Mouse (Mus musculus) CH12F3 (cell line): ENCODE data around the gene Zhx3.

Experiments
- in situ Hi-C: fragments of 300-500 bp; cut with MboI; formaldehyde crosslinking; loops from 2 replicates; pipeline ENCODE4 v1.14.3; 2020; ENCODE audit warnings: low sequenced_read_pairs

Gene Zhx3

DNA sequence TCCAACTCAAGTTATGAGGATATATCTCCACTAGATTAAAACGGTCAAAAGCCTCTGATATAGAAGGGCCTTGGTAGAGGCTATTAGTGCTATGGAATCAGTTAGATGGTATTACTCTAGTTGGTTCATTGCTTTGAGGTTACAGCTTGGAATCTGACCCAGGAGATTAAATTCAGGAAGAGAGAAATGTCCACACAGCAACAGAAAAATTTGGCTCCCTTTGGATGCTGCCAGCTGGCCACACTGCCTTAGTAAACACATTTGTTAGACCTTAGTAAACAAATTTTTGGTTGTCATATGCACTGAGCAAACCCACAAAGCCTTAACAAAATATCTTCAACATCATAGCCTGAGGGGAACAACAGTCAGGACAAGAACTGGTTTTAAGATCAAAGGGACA, 62.0 kb downstream of the Zhx3 start:
- in situ Hi-C loops: no loop called here

GRCm38 (mm10) chr2:160810376-160810775, 62.4 kb downstream of the Zhx3 start:
- in situ Hi-C loops: no loop called here

DNA sequence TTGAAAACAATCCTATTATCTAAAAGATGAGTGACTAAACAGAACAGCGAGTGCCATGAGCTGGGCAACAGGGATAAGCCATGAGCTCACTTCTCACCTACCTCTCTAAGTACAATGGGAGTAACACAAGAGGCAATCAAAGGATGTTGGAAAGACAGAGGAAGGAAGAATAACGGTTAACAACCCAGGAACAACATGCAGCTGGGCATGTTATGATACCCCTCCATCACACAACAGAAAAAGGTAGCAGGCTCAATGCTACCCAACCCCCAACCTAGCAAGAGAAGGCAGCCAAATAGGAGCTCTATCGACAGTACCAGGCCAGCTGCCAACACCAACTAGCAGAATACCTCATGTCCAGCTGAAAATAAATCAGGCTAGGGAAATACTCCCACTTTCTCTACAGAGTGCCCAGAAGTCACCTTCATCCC, 66.7 kb downstream of the Zhx3 start:
- in situ Hi-C loops: no loop called here

DNA sequence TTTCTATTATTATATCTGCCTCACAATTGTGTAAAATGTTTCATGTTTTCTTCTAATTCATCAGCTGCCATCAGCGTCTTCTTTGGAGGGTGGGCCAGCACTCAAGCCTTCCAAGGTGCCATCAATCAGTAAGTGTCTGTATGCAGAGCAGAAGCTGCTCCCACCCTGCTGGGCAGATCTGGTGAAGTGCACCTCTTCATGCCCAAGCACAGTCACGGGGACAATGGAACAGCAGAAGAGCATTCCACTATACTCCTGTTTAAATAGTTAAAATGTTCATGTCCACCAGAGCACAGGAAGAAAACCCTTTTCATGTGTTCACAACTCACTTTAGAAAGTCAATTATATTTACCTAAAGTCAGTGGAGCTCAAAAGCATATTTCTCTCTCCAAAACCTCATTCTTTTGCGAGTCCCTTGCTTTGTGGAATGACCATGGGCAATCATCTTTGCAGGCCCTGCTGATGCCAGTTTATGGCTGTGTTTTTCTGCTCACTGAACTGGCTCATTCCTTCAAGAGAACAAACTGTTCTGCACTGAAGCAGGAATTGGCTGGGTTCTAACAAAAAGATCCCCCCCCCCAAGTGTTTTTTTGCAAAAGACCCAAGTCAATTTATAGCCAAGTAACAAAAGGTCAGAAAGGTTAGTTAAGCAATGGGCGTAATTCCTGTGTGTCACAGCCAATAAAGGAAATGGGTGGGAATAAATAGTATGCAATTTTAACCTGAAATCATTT, 67.8 kb downstream of the Zhx3 start:
- in situ Hi-C loops: no loop called here

DNA sequence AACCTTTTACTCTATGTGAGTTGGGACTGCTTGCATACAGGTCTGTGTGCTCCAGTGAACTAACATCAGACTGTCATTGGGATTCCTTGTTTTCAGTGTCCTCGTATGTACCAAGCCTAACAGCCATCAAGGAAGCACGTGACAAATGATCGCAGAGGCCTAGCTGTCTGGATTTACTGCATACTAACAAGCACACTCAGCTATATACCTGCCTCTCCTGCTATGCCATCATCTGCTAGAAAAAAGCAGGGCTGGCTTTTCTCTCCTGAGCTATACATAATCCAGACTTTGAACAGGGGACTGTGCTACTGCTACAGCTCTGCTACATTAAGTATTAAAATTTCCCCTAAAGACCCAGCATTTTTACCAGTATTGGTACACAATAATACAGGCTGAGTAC, 70.5 kb downstream of the Zhx3 start:
- in situ Hi-C loops: no loop called here

- in situ Hi-C loops: no loop called here
These were observed 71.8 kb downstream of the Zhx3 start for GRCm38 (mm10) chr2:160800967-160801366.

DNA sequence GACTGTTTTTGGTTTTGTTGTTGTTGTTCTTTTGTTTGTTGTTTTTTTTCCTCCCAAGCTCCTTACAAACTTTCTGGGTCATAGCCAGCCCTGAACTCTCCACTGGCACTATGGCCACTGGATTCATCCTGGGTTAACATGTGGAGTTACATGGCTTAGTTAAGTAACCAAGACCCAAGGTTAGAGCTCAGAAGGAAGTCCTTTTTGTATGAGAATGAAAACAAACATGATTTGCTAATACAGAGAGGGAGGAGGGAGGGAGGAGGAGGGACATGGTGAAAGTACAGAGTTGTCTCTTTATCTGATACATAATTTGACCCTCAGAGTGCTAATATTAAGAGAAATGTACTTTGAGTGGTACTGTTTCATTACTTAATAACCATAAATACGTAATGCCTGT, 74.6 kb downstream of the Zhx3 start:
- in situ Hi-C loops: no loop called here

DNA sequence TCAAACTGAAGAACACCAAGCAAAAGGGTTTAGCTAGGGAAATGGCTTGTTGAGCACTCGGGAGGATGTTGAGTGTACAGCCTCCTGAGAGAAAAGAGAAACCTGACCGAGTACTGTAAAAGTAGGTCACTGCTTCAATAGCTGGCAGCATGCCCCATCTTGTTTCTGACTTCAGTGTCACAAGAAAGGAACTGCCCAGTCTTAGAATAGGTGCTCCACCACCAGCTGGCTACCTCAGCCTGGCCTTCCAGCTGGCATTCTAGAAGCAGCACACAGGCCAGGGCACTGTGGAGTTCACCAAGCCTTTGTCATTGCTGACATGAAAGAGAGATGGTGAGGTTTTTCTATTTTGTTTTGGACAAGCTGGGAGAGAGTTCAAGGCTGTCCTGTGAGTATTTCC, 75.8 kb downstream of the Zhx3 start:
- in situ Hi-C loops: no loop called here

- in situ Hi-C loops: no loop called here
These were observed 79.7 kb downstream of the Zhx3 start for GRCm38 (mm10) chr2:160793117-160793516.

DNA sequence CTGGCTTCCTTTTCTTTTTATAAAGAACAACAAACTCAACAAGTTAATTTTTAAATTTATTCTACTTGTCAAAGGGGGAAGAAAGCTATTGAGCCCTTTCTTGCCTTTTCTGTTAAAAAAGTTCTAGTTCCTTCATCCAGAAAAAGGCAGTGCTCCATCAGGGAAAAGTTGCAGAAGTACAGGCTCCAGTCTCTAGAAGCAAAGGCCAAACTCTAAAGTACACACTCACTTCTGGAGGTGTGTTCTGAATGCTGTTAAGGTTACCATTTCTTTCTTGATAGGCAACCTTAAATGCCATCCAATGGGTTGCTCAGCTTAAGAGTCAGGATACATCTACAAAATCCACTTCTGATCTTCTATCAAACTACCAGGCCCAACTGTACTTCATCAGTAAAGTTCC, 83.1 kb downstream of the Zhx3 start:
- in situ Hi-C loops: no loop called here

GRCm38 (mm10) chr2:160789046-160789445, 83.8 kb downstream of the Zhx3 start:
- in situ Hi-C loops: no loop called here

GRCm38 (mm10) chr2:160786333-160786732, 86.5 kb downstream of the Zhx3 start:
- in situ Hi-C loops: no loop called here

DNA sequence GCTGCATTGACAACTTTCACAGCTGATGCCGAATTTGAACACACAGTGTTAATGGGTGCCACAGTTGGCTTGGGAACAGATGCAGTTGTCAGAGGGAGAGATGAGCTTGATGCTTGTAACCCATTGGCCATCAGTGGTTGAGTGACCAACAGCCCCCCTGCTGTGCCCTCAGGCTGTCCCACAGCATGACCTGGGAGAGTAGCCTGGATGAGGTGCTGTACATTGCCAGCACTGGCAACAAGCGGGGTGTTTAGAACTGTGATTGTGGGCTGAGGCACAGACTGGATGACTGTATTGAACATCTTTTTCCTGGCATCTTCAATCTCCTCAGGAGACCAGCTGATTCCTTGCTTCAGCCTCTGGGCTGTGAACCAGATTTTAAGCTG, 92.0 kb downstream of the Zhx3 start:
- in situ Hi-C loops: no loop called here

DNA sequence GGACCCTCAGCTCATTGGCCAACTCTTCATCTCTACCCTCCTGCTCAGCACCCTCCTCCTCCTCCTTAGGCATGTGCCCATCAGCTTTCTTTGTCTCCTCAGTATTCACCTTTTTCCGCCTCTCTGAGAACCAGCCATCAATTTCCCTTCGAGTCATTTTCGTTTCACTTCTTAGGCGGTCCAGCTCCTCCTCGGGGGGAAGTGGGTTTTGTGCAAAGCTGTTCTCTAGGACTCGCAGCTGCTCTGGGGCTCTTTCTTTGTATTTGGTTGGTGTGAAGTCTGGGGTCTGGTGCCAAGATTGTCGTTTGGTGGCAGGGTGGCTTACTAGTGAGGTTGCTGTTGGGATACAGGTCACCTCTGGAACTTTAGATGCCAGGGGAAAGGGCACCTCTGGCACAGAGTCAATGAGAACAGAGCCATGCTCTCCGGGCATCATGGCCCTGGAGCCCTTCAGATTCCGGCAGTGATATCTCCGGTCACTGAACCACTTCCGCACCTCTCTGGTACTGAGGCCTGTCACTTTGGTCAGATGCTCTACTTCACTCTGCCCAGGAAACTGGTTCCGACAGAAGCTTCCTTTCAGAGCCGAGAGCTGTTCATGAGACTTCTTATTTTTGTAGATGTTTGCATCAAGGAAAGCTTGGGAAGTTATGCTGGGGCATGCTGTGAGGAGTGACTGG, 92.5 kb downstream of the Zhx3 start:
- in situ Hi-C loops: no loop called here

- in situ Hi-C loops: no loop called here
These were observed 94.8 kb downstream of the Zhx3 start for GRCm38 (mm10) chr2:160778034-160778433.

GRCm38 (mm10) chr2:160771325-160772276, 101.2 kb downstream of the Zhx3 start:
- in situ Hi-C loops: loop anchor here (25.0 kb wide), 1 partner anchor 116 kb away; the partner anchor contains the start of gene Lpin3

DNA sequence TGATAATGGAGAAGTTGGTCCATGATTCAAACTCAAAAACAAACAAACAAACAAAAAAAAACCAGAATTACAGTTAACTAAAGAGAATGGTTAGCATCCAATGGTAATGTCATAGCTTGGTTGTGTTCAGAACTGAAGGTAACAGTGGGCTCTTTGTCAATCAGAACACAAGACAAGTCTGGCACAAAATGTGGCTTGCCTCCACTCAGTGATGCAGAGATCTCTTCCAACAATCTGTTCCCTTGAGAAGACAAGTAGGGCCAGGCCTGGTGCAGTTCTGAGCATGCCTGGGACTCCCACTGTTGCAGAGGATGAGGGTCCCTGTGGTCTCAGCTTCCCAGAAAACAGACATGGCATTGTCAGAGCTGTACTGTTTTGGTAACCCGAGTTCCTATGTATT, 101.9 kb downstream of the Zhx3 start:
- in situ Hi-C loops: loop anchor here (25.0 kb wide), 1 partner anchor 116 kb away; the partner anchor contains the start of gene Lpin3

- in situ Hi-C loops: loop anchor here (25.0 kb wide), 1 partner anchor 117 kb away; the partner anchor contains the start of gene Lpin3
These were observed 102.4 kb downstream of the Zhx3 start for GRCm38 (mm10) chr2:160770409-160770808.

GRCm38 (mm10) chr2:160768997-160769396, 103.8 kb downstream of the Zhx3 start:
- in situ Hi-C loops: loop anchor here (25.0 kb wide), 1 partner anchor 118 kb away; the partner anchor contains the start of gene Lpin3

GRCm38 (mm10) chr2:160768097-160768695, 104.6 kb downstream of the Zhx3 start:
- in situ Hi-C loops: loop anchor here (25.0 kb wide), 1 partner anchor 119 kb away; the partner anchor contains the start of gene Lpin3
